Mouse (Mus musculus) erythroblast, embryonic 14.5 days (primary cell): ENCODE data around the gene Ceacam20.

ENCODE experiments used
- GATA1 ChIP-seq: IDR thresholded peaks from 2 replicates; pipeline ENCODE4 v1.6.1; 2012; ENCODE audit warnings: low read length, inconsistent platforms, mixed read lengths
- TAL1 ChIP-seq: IDR thresholded peaks from 3 replicates; pipeline ENCODE4 v1.6.1; 2012; ENCODE audit warnings: low read length, inconsistent platforms, mixed read lengths

GRCm38 (mm10) chr7:19935961-19936360 lies 29.3 kb upstream of the Ceacam20 start:
- TF ChIP-seq GATA1 (no peak), TAL1 (no peak)
